Comparison of ENCODE assay signal across 9 mouse cellular contexts in the genomic region with DNA sequence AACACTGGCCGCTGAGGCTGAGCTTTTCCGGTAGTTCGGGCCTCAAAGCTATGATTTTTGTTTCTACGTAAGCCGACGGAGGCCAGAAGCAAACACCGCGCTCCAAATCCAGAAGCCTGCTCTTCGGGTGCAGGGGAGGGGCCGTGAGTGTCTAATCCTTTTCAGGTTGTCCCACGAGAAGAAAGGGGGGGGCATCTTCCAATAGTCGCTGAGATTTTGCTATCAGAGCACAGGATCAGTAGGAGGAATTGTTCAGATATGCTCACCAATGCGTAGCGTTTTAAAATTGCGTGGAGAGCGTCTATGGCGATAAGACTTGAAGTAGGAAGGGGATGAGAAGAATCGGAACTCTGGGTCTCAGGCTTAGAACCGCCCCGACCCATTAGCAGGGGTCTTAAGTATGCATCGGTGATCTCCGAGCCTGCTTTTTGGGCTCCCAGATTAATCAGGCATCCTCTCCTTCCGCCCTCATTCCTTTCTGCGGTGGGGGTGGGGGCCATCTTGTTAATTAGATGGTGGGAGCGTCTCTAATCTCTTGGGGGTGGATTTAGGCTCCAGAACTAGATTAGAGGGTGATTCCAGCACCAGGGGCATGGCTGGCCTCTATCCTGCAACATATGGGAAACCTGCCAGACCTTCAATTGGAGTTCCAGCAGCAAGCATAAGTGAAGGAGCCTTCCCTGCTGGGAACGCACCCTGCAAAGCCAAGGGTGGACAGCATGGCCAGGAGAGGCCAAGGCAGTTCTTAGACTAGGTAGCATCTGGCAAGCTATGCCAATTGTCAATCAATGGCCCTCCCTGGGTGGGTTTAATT. TPM values are rescaled to one million over a fixed set of nuclear protein-coding genes. Genes with fewer than 3 reads are reported as not detected.
DNase-seq lines count a peak whose midpoint lies in the region; ATAC-seq and TF ChIP-seq lines count a peak whose summit lies in the region.
"Had no signal": no experiment of that assay in that cellular context is flagged by ENCODE, and none has a peak within 500 bp of the region (broad histone marks: within the 10 kb centered on the region; RNA-seq: fewer than 3 reads in every experiment).

No protein-coding gene starts in this region.

- H3K27me3 ChIP-seq in hindbrain, embryonic 15.5 days: peaks cover 3% of the 10 kb centered on the region; the same call in 1 of the 2 replicates
- H3K27me3 ChIP-seq in midbrain, embryonic 12.5 days: no peaks in the 10 kb centered on the region

- peak overlapping the region; percentile 51 for H3K4me2 ChIP-seq in hindbrain, embryonic 15.5 days
- H3K4me2 ChIP-seq in midbrain, embryonic 12.5 days (replicated peaks): peak overlapping the region; percentile 51

- peak overlapping the region; percentile 28; the same call in 1 of the 2 replicates for H3K27ac ChIP-seq in layer of hippocampus, adult 2 months
- H3K27ac ChIP-seq in hindbrain, embryonic 15.5 days (replicated peaks): no peak overlapping the region
- peak overlapping the region; percentile 52 for H3K27ac ChIP-seq in midbrain, embryonic 12.5 days (replicated peaks)

- H3K9ac ChIP-seq in hindbrain, embryonic 15.5 days: 0 out of 2 replicates have a peak overlapping the region, but pooled peaks have one; percentile 4
- H3K9ac ChIP-seq in midbrain, embryonic 12.5 days (replicated peaks): peak overlapping the region; percentile 32; the same call in 1 of the 2 replicates

- peaks cover 15% of the 10 kb centered on the region for H3K4me1 ChIP-seq in hindbrain, embryonic 15.5 days (replicated peaks)
- H3K4me1 ChIP-seq in midbrain, embryonic 12.5 days: peaks cover 19% of the 10 kb centered on the region

- TF ChIP-seq CTCF in layer of hippocampus, adult 2 months (conservative IDR thresholded peaks at IDR 0.05): no peak

- H3K9me3 ChIP-seq in hindbrain, embryonic 15.5 days: no peaks in the 10 kb centered on the region
- no peaks in the 10 kb centered on the region for H3K9me3 ChIP-seq in midbrain, embryonic 12.5 days

- no peak for DNase-seq in layer of hippocampus, adult 2 months (ENCODE audit: low spot score in 2 of 2)
- no peak for DNase-seq in layer of hippocampus, adult 8-10 months (ENCODE audit: low spot score in 2 of 2)
- peak; percentile 21 for DNase-seq in T-cell, adult 2 months (ENCODE audit: low spot score)
- peak; percentile 24 for DNase-seq in embryo, embryonic 10 days (ENCODE audit: low spot score)
- DNase-seq in spleen, adult 12 weeks (ENCODE audit: low spot score): no peak

- H3K36me3 ChIP-seq in hindbrain, embryonic 15.5 days: no peaks in the 10 kb centered on the region
- H3K36me3 ChIP-seq in midbrain, embryonic 12.5 days: no peaks in the 10 kb centered on the region

- WGBS in hindbrain, embryonic 15.5 days: 3% methylated on average over 26 of the region's 26 CpGs
- WGBS in midbrain, embryonic 12.5 days: 3% methylated on average over 26 of the region's 26 CpGs

- H3K4me3 ChIP-seq in layer of hippocampus, adult 2 months: peak overlapping the region; percentile 47
- H3K4me3 ChIP-seq in hindbrain, embryonic 15.5 days: peak overlapping the region; percentile 27
- H3K4me3 ChIP-seq in midbrain, embryonic 12.5 days: peak overlapping the region; percentile 27

- peak; percentile 49; the same call in 1 of the 2 replicates for ATAC-seq in hindbrain, embryonic 15.5 days (ENCODE audit: low FRiP score, low read depth)
- ATAC-seq in midbrain, embryonic 12.5 days (ENCODE audit: low FRiP score, low read depth): peak; percentile 35; the same call in 1 of the 2 replicates
- ATAC-seq in inflammation-experienced regulatory T-cells, adult 6 months: no peak

RNA-seq across cellular contexts. Expression of gene Atoh7, which starts 9.5 kb away (rescaled TPM):
- total RNA-seq in layer of hippocampus, adult 2 months (2021): 1 to 10 TPM; 1.7 to 2.0 TPM
- total RNA-seq in layer of hippocampus, adult 8-10 months (2022): 1 to 10 TPM; 1.4 to 3.5 (median 2.0) TPM
- 8.5 and 15.0 TPM in 2 replicates for polyA plus RNA-seq in hindbrain, embryonic 15.5 days (2015; fragmentation: Nextera tagmentation; extraction: Ambion mirVana)
- polyA plus RNA-seq in midbrain, embryonic 12.5 days (2016; fragmentation: Nextera tagmentation; extraction: Ambion mirVana): 0.70 and 1.5 TPM in 2 replicates
- polyA plus RNA-seq in inflammation-experienced regulatory T-cells, adult 6 months (2017; shearing (Covaris generic)): not detected
- total RNA-seq: hematopoietic stem cell, adult 5-6 weeks had no signal

RNA-seq across cellular contexts. Expression of gene Pbld1, which starts 30.0 kb away (rescaled TPM):
- under 1 TPM; 0.15 to 0.82 TPM for total RNA-seq in layer of hippocampus, adult 2 months (2021)
- under 1 TPM; 0.20 to 0.68 (median 0.49) TPM for total RNA-seq in layer of hippocampus, adult 8-10 months (2022)
- polyA plus RNA-seq in hindbrain, embryonic 15.5 days (2015; fragmentation: Nextera tagmentation; extraction: Ambion mirVana): 0.91 and 1.2 TPM in 2 replicates
- 1.2 TPM in 2 replicates for polyA plus RNA-seq in midbrain, embryonic 12.5 days (2016; fragmentation: Nextera tagmentation; extraction: Ambion mirVana)
- polyA plus RNA-seq in inflammation-experienced regulatory T-cells, adult 6 months (2017; shearing (Covaris generic)): under 1 TPM in 2 of 3 experiments, not detected in 1; 0.15 to 0.21 TPM

Comparison
In these comparisons a context has a peak if more than half of its experiments do, and no peak if none do; other contexts are left out.
1. DNase-seq: peak in T-cell, adult 2 months (single experiment) and embryo, embryonic 10 days (single experiment); none in layer of hippocampus, adult 2 months (0 of 2), layer of hippocampus, adult 8-10 months (0 of 2) and spleen, adult 12 weeks (single experiment).
2. Peak in every context shown above with its lines, with median percentiles within 50 percentile points of each other: H3K4me3 ChIP-seq.